Mouse (Mus musculus) fat pad, adult 2 months (tissue): Measurements from ENCODE around the gene Unc119.

ENCODE experiments used
- DNase-seq: peaks from one replicate; pipeline ENCODE4 v3.0.0-alpha.2; 2011; ENCODE audit warnings: low read depth, low spot score; ENCODE audit errors: extremely low read depth

Gene Unc119

GRCm38 (mm10) chr11:78370389-78370788 lies 27.1 kb downstream of the Unc119 start:
- DNase-seq, result no peak

- DNase-seq, result no peak
Observed at GRCm38 (mm10) chr11:78371711-78372110, 28.4 kb downstream of the Unc119 start.

GRCm38 (mm10) chr11:78372166-78372565 lies 28.9 kb downstream of the Unc119 start:
- no peak for DNase-seq

- no peak for DNase-seq
Observed at GRCm38 (mm10) chr11:78372610-78373009, 29.3 kb downstream of the Unc119 start.

- DNase-seq, result no peak
Observed at GRCm38 (mm10) chr11:78374147-78374546, 30.9 kb downstream of the Unc119 start.

- DNase-seq, result no peak
Observed at GRCm38 (mm10) chr11:78377549-78378159, 34.4 kb downstream of the Unc119 start.

GRCm38 (mm10) chr11:78380351-78380750 lies 37.1 kb downstream of the Unc119 start:
- no peak for DNase-seq

- DNase-seq, result no peak
Observed at GRCm38 (mm10) chr11:78380996-78381395, 37.7 kb downstream of the Unc119 start.

GRCm38 (mm10) chr11:78382286-78382685 lies 39.0 kb downstream of the Unc119 start:
- DNase-seq, result no peak

- DNase-seq, result no peak
Observed at GRCm38 (mm10) chr11:78382701-78383100, 39.4 kb downstream of the Unc119 start.

GRCm38 (mm10) chr11:78385776-78386175 lies 42.5 kb downstream of the Unc119 start:
- no peak for DNase-seq

GRCm38 (mm10) chr11:78386508-78387043 lies 43.3 kb downstream of the Unc119 start, which contains the start of gene Foxn1:
Gene Foxn1 (minus strand): TSS chr11:78386558.
- DNase-seq, result no peak

GRCm38 (mm10) chr11:78392728-78393127 lies 49.4 kb downstream of the Unc119 start:
- no peak for DNase-seq

- no peak for DNase-seq
Observed at GRCm38 (mm10) chr11:78396950-78397349, 53.7 kb downstream of the Unc119 start.

GRCm38 (mm10) chr11:78397397-78397796 lies 54.1 kb downstream of the Unc119 start:
- no peak for DNase-seq

- no peak for DNase-seq
Observed at GRCm38 (mm10) chr11:78398212-78398611, 54.9 kb downstream of the Unc119 start.
